Mouse (Mus musculus): ENCODE measurements around the gene Tango6.

Tango6 gene

DNA sequence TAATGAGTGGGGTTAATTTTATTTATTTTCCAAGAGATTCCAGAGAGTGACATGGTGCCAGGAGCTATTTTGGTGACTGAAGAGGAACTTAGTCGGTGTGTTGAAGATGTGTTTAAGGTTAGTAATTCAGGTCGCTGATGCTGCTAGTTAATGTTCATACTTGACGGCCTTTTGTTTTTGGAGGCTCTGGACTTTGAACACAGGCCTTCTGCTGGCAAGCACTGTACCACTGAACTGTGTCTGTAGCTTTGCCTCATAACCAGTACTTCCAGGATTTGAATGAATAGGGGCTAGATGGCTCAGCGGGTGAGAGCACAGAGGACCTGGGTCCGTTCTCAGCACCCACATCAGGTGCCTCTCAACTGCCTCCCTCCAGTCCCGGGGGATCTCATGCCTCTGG, 17.3 kb downstream of the Tango6 start:
- no peak for DNase-seq (ENCODE audit: low spot score in 2 of 2)

- DNase-seq (ENCODE audit: low spot score in 2 of 2), result no peak
These were observed 18.5 kb downstream of the Tango6 start for GRCm38 (mm10) chr8:106701360-106701759.

GRCm38 (mm10) chr8:106704199-106704900, 21.5 kb downstream of the Tango6 start:
- no peak for DNase-seq (ENCODE audit: low spot score in 2 of 2)

DNA sequence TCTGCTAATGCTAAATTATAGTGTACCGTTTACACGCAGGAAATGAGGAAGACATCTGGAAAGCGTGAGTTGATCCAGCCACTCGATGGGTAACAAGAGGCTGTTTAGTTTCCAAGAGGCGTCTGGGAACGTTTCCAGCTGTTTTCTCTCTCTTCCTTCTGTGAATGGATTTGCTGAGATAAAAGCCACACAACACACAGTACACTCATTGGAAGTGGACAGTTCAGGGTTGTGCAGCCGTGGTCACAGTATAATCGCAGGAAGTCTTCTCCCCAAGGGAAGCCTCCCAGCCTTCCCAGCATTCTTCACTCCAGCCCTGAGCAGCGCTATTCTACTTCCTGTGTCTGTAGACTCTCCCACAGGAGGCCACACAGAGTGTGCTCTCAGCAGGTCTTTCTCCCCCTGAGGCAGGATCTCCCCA, 22.0 kb downstream of the Tango6 start:
- no peak for DNase-seq (ENCODE audit: low spot score in 2 of 2)

- no peak for DNase-seq (ENCODE audit: low spot score in 2 of 2)
These were observed 23.3 kb downstream of the Tango6 start for GRCm38 (mm10) chr8:106706194-106706593.

- no peak for DNase-seq (ENCODE audit: low spot score in 2 of 2)
These were observed 27.1 kb downstream of the Tango6 start for GRCm38 (mm10) chr8:106710002-106710401.

- no peak for DNase-seq (ENCODE audit: low spot score in 2 of 2)
These were observed 29.6 kb downstream of the Tango6 start for GRCm38 (mm10) chr8:106712487-106712886.

GRCm38 (mm10) chr8:106714297-106714696, 31.4 kb downstream of the Tango6 start:
- DNase-seq (ENCODE audit: low spot score in 2 of 2), result no peak

- DNase-seq (ENCODE audit: low spot score in 2 of 2), result peak; percentile 24 to 69
These were observed 35.2 kb downstream of the Tango6 start for GRCm38 (mm10) chr8:106718091-106718500.

DNA sequence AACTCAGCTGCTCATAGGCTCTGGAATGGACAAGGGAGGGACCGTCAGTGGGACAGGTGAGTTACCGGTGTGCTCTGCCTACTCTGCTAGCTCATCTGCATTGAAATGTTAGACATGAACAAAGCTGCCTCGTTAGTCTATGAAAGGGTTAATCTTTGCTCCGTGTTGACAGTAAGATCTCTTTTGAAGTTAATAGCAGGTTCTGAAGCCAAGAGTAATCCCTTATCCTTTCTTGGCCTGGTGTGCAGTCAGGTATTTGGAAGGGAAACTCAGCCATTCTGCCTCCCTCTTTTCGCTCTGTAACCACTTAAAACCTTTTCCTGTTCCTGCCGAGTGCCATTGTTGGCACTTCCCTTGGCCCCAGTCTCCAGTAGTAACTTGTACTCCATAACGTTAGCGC, 38.1 kb downstream of the Tango6 start:
- DNase-seq (ENCODE audit: low spot score in 2 of 2), result no peak

GRCm38 (mm10) chr8:106722453-106722852, 39.6 kb downstream of the Tango6 start:
- no peak for DNase-seq (ENCODE audit: low spot score in 2 of 2)

GRCm38 (mm10) chr8:106723921-106724320, 41.1 kb downstream of the Tango6 start:
- no peak for DNase-seq (ENCODE audit: low spot score in 2 of 2)

DNA sequence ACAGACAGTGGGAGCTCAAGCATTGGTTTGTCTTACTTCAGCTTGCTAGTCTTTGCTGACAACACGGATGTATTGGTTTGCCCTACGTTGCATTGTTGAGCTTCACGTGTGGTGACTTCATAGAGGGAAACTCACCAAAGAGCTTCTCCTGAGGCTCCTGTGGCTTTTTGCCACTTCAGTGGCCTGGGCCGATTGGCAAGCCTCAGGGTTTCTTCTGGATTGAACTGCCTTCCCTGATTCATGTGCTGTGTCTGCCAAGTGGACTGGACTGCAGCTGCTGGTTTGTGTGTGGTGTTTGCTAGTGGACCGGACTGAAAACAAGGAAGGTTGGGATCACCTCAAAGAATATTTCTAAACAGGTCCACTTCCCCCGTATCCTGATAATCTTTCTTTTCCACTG, 43.7 kb downstream of the Tango6 start:
- no peak for DNase-seq (ENCODE audit: low spot score in 2 of 2)

- DNase-seq (ENCODE audit: low spot score in 2 of 2), result no peak
These were observed 44.5 kb downstream of the Tango6 start for GRCm38 (mm10) chr8:106727241-106727835.

- DNase-seq (ENCODE audit: low spot score in 2 of 2), result no peak
These were observed 45.0 kb downstream of the Tango6 start for GRCm38 (mm10) chr8:106727889-106728288.

DNA sequence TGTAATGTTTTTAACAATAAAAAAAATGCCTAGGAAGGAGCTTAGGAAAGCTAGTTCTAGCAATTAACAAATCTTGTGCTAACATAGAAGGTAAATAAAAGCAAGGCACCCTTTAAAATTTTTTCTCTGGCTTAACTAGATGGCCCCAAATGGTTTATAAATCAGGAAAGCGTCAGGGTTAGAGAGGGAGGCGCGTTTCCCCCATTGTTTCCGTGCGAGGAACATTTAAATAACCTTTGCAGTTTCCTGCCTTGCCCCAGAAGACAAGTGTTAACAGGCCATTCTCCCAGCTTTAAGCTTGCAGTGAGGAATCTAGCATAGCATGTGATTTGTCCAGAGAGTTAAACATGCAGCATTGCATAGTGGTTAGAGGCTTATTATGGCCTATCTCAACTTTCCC, 50.1 kb downstream of the Tango6 start:
- DNase-seq (ENCODE audit: low spot score in 2 of 2), result no peak

DNA sequence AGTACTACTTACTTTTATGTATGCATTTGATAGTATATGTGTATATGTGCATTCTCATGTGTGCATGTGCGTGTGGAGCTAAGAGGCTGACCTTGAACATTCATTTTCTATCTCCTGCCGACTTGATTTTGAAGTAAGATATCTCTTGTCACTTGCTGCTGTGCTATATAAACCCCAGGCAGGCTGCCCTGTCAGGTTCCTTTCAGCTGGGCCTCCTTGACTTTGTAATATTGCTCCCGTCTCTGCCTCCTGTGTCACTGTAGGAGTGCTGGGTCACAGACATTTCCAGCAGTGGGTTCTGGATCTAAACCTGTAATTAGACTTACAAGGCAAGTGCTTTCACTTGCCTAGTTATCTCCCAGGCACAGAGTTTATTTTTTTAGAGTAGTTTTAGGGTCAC, 50.8 kb downstream of the Tango6 start:
- DNase-seq (ENCODE audit: low spot score in 2 of 2), result no peak

GRCm38 (mm10) chr8:106734222-106734621, 51.4 kb downstream of the Tango6 start:
- no peak for DNase-seq (ENCODE audit: low spot score in 2 of 2)

- DNase-seq (ENCODE audit: low spot score in 2 of 2), result peak in 1 of 2 experiments; percentile 6
These were observed 54.2 kb downstream of the Tango6 start for GRCm38 (mm10) chr8:106736861-106737662.

DNA sequence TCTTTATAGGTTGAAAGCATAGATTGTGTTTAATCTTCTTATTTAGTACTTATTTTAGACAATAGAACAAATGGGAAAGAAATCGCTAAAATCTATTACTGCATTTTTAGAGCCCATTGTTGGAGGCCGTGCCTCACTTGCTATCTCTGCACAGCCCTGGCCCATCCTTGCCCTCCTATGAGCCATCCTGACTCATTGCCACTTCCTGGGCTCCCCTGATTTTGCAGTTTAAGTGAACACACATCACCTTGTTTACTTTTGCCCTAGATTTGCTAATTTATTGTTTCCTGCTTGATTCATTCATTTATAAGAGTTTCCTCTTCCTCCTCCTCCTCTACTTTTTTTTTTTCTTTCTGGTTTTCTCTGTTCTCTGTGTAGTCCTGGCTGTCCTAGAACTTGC, 55.0 kb downstream of the Tango6 start:
- no peak for DNase-seq (ENCODE audit: low spot score in 2 of 2)

DNA sequence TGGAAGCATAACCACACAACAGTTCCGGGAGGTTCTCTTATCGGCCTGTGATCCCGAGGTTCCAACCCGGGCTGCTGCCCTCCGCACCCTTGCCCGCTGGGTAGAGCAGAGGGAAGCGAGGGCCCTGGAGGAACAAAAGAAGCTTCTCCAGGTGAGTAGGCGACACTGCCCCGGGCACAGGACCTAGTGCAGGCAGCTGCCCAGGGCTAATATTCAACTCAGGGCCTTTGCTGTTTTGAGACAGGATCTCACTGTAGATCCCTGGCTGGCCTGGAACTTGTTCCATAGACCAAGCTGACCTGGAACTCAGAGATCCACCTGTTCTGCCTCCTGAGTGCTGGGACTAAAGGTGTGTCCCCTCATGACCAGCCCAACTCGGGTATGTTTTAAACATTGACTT, 59.5 kb downstream of the Tango6 start:
- no peak for DNase-seq (ENCODE audit: low spot score in 2 of 2)

DNA sequence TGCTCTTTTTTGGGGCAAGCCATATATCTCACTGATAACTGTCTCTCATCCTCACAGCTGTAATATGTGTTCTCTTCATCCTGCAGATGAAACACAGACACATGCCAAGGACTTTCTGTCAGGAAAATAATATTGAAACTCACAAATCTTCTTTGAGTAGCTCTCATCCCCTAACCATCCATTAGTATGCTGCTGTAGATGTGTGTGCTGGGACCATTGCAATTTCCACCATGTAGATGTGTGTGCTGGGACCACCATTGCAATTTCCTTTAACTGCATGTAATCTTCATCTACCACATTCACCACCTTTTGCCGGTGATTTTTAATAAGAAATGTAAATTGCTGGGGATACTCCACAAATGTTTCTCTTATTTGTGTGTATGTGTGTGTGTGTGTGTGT, 60.5 kb downstream of the Tango6 start:
- DNase-seq (ENCODE audit: low spot score in 2 of 2), result no peak

- DNase-seq (ENCODE audit: low spot score in 2 of 2), result no peak
These were observed 70.6 kb downstream of the Tango6 start for GRCm38 (mm10) chr8:106753436-106753835.

All from thymus, postnatal 10 days (tissue).